Mouse (Mus musculus) heart, postnatal 25 days (tissue): Measurements from ENCODE around the gene Mfsd9. TPM values are rescaled to one million over a fixed set of nuclear protein-coding genes. Genes with fewer than 3 reads are reported as not detected.

Source experiments
- DNase-seq: peaks from one replicate; pipeline ENCODE4 v3.0.0; 2022; ENCODE audit warnings: low spot score
- intact Hi-C: fragments of 180-260 bp; cut with DNase I; formaldehyde crosslinking; loops from one replicate; pipeline ENCODE4 v1.15.1; 2025
- total RNA-seq, 2 experiments: library from RNA; stranded (reverse); gene quantifications; 2 replicates each; pipeline ENCODE4 v1.2.3; 2021

Gene Mfsd9
- total RNA-seq: under 1 TPM; 0.70 to 0.83 TPM

DNA sequence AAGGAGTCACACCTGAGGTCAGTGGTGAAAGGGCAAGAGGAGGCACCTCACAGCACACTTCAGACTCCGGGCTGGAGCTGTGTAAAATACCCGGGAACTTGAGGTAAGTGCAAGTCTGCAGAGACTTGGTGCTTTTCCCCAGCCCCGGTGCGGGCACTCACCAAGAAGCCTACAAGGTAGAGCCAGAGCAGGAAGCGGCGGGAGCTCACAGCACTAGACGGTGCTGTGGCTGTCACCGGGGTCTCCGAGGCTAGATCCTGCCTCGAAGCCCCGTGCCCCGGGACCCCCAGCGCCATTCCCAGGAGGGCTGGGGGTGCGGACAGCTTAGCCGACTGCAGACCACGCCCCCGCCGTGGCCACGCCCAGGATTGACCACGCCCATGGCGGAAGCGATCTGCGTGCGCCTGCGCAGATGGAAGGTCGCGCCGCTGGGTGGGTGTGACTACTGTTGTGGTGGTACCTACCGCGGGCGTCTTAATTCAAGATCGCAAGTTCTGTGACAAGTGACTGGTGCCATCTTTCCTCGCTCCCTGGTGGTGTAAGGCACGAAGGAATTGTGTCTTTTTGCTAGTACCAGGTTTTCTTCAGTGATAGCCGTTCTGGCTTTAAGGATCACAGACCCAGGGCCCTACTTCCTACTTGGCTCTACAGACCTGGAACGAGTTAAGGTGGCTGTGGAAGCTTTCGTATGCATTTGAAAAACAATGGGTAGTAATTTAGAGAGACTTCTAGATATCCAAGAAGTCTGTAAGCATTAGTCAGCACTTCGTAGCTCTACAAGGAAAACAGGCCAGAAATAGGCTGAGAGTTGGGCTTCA is at the start of gene Mfsd9:
Gene Mfsd9, minus strand, starts transcription at position 364 of the 818 bp plus-strand sequence.
- intact Hi-C loops: loop anchor here (10.0 kb wide), 1 partner anchor 1924 kb away; no protein-coding TSS in a partner anchor

DNA sequence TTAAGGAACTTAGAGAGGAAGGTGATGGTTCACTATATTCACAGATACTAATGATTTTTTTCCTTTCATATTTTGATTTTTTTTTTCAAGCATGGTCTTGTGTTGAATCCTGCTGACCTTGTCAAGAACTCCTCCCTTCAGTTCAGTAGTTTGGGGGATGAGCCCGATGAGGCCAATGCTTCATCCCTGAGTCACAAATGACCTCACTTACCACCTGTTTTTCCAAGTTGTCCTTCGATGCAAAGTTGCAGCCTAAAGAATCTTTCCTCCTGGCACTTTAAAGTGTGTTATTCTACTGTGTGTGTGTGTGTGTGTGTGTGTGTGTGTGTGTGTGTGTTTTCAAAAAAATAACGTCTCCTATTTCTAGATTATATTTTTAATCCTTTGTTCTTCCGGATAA is 45.0 kb upstream of the Mfsd9 start:
- intact Hi-C loops: no loop called here

More for the DNA sequence above, at the start of gene Mfsd9:
- DNase-seq: peak; percentile 71

DNA sequence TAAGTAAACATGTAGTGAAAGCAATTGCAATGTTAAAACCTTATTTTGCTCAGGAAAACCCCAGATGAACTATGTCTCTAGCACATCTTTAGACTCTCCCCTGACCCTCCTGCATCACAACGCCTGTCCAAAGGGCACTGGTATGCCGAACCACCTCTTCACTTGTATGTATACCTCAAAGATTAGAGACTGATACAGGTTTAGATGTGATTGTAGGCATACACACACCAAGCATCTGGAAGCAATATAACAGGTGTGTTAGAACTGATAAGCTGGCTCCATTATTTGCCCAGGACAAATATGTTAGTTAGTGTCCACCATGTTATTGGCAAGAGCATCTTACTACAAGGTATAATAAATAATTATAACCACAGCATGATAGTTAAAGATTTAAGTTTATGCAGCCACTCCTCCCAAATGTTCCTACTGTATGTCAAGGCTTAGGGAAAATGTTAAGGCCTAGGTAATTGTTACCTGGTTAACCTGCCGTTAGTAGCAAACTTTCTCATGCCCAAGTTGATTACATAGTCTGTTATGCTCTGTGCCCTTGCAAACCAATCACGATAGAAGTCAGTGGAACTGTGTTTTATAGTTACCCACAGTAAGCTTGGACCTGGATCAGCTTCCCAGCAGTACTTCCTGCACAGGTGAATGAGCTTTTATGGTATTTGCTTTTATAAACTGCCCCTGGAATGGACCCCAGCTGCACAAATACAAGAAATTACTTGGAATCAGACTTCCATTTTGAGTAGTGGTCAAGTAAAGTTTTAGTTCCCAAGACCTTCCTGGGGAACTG is 40.4 kb upstream of the Mfsd9 start:
- intact Hi-C loops: no loop called here
- DNase-seq: no peak

More for the DNA sequence above, 45.0 kb upstream of the Mfsd9 start:
- DNase-seq: no peak

DNA sequence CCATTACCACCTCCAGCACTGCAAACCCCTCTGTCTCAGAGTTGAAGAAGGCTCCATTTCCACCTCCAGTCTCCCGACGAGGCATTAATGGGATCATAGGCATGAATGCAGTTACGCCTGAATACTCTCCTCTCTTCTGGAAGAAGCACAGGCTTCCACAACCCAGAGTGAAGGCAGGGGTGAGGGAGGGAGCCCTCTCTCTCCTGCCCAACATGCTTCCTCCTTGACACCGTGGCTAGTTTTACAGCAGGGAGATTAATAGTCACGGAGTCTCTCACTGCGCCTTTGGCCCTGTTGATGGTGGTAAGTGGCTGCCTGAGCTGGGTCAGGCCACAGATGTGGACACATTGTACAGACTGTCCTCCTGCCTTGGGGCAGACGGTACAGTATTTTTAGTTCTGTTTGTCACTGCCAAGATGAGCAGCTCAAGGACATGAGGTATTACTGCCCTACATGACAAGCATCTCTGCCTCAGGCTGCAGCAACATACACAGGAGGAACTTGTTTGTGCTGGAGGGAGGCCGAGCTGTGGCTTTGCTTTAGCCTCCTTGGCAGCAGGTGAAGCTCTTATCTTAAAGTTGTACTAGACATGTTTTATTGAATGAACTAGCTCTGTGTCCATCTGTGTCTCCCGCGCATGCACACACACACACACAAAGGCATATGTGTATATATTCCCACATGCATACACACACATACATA is 38.9 kb upstream of the Mfsd9 start:
- intact Hi-C loops: no loop called here
- peak; percentile 31 for DNase-seq

DNA sequence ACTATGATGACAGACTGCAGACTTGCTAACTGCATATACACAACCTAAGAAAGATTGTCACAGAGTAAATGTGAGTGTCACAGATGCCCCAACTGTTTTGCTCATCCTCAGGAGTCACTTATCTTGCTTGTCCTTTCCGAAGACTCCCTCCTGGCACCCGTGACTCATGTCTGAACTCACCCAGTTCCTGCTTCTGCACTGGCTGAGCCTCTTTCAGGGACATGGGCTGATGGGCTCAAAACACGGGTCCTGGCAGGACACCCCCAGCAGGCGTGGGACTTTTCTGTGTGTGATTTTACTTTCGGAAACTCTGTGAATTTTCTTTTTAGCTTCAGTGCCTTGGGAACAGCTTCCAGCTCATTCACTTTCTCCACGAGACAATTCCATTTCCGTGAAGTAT is 35.3 kb upstream of the Mfsd9 start:
- intact Hi-C loops: no loop called here

DNA sequence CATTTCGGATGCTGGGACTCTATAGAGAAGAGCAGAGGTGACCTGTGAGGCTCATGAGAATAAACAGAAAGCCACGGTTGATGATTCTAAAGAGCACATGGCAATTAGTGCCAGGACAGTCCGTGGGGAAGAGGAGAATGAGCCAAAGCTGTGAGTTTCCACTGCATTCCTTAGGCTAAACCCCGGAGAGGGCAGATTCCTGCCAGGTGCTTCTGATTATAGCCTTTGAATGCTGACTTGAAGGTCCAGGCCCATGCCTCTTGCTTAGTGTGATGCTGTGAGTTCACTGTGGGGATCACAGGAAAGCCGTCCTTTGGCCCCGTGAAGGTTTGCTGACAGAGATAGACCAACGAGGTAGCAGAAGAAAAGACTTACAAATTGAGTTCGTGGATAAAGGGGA is 34.4 kb upstream of the Mfsd9 start:
- no peak for DNase-seq
- intact Hi-C loops: no loop called here

More for the DNA sequence above, 35.3 kb upstream of the Mfsd9 start:
- DNase-seq: no peak

DNA sequence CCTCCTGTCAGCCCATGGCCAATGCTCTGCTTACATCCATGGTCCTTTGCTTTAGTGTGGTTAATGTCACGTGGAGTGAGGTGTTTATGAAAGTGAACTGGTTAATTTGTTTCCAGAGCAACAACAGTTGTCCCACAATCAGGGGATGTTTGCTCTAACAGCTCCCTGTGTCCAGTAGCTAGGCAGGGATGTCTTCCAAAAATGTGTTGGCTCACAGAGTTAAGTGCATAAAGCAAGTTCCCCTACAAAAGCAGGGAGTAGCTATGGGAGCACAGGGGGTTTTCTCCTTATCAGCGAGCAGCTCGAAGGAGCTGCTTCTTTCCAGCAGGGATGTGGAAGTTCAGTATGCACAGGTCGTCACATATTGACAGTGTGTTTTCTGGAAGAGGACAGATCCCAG is 34.0 kb upstream of the Mfsd9 start:
- DNase-seq: no peak
- intact Hi-C loops: no loop called here

DNA sequence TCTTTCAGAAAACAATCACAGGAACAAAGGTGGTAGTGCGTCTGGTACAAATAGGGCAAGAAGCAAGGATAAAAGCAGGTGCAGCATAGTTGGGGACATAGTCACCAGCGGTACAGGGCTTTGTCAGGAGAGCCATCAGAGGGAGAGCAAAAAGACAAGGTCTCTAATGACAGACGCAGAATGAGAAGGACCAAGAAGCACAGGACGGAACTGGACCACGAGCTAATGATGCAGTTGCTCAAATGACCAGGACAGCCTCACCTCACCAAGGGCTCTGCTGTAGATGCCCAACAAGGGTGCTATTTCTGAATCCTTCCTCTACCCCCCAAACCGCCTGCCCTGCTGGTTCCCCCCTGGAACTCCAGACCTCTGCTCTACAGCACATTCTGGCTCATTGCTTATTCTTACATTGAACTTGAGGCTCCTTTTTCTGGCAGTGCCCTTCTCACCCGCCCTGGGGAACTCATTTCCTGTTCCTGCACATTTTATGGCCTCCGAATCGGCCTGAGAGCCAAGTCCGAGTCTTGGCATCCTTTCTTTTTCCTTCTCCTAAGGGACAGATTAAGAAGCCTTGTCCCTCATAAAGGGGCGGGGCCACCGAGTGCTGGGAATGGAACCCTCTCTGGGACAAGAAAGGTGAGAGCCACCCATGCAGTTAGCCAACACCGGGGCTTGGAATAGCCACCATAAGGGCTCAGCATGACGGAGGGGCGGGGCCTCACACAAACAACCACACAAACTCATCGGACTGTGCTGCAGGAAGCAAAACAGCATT is 24.8 kb upstream of the Mfsd9 start:
- intact Hi-C loops: no loop called here
- DNase-seq: no peak

DNA sequence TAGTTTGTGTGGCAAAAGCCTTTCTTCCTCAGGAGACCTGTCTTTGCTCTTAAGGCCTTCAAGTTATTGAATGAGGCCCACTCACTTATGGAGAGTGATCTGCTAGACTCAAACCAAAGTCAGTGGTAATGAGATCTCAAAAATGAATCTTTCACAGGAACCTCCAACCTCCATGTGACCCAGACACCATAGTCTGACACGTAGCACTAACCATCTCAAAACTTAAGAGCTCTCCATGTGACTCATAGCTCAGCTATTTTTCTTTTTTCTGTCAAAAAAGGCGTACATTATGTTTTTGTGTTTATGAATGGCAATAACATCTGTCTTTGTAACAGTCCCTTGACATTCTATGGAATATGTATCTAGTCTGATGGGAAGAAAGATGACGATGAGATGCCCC is 18.2 kb upstream of the Mfsd9 start:
- no peak for DNase-seq
- intact Hi-C loops: loop anchor here (2.0 kb wide), 1 partner anchor 14 kb away; no protein-coding TSS in a partner anchor

DNA sequence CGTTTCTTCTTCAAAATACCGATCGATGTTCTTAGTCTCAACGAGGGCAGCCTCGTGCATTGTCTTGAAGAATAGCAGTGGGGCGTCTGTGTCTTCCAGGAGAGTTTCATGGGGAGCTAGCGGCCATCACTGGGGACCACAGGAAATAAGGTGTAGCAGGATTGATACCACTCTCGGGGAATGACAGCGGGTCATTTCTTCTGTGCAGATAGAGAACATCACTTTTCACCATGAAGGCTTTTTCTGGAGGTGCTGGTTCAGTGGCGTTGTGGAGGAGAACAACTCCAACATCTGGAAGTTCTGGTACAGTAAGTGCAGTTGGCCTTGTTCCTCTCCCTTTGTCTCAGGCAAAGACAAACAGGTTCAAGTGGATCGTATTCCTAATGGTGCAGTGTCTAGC is 15.4 kb upstream of the Mfsd9 start:
- intact Hi-C loops: no loop called here
- no peak for DNase-seq

DNA sequence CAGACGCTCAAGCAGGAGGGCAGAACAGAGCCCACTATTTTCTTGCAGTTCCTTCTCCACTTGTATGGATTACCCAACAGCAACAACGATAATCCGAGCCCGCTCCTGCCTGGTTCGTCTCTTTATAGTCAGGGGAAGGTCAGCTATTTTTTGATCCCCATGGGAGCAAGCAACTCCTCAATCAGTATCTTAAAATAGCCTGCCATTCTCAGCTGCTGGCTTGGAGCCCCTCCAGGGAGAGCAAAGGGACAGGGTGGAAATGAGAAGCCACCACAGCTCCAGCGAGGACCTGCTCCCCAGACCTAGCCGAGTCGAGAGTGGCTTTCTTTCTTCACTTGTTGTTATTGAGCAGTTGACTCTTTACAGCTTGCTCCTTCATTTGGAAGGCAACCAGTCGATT is 14.9 kb upstream of the Mfsd9 start, which contains the start of gene Tmem182:
Gene Tmem182, plus strand, starts transcription at position 251 of the 400 bp plus-strand sequence.
- intact Hi-C loops: no loop called here

DNA sequence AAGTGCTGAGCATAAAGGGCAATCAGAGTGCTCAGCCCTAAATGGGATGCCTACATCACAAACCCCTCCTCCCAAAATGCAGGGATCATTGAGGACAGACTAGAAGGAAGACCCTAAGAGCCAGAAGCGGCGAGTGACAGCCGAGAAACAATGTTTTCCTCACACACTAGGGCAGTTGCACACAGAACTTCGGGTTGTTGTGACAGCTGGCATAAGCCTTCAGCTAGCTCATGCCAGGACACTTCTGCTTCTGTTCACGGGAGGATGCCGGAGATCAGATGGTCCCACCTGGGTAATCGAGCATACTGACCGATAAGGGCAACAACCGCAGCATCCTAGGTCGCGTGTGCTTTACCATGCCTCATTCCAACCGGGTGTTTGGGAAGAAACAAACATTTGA is 13.6 kb upstream of the Mfsd9 start:
- intact Hi-C loops: no loop called here
- no peak for DNase-seq

More for the DNA sequence above, 14.9 kb upstream of the Mfsd9 start, which contains the start of gene Tmem182:
- peak; percentile 43 for DNase-seq

DNA sequence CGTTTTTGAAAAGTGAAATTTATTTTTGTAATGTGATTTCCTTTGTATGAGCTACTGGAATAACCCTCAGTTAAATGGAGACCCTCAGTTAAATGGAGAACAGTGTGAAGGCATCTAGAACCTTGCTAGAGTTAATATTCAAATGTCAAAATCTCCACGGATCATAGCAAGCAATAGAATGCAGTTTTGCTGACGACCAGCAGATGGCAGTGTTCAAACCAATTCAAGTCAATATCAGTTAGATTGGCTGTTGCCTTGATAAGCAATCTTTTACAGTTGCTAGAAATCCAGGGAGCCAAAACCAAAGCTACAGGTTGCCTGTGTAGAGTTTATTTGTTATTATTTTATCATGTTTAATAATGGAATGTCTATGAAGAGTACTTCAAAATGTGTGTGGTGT is 12.3 kb upstream of the Mfsd9 start:
- intact Hi-C loops: loop anchor here (1.0 kb wide), 1 partner anchor 42 kb away; no protein-coding TSS in a partner anchor
- DNase-seq: no peak

DNA sequence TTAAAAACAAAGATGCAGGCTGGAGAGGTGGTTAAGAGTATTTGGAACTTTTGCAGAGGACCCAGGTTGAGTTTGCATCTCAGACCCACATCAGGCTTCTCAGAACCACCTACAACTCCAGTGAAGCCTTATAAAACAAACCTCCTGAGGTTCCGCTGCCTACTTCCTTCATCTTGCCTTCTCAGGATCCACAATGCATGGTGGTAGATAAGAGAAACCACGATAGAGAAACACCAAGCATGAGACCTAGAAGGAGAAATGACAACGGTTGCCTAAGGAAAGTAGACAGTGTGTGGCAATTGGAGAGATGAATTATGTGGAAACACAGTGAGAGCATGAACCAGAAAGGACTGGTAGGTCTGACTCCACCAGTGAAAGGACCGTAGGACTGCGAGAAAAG is 10.4 kb upstream of the Mfsd9 start:
- intact Hi-C loops: no loop called here
- DNase-seq: no peak

DNA sequence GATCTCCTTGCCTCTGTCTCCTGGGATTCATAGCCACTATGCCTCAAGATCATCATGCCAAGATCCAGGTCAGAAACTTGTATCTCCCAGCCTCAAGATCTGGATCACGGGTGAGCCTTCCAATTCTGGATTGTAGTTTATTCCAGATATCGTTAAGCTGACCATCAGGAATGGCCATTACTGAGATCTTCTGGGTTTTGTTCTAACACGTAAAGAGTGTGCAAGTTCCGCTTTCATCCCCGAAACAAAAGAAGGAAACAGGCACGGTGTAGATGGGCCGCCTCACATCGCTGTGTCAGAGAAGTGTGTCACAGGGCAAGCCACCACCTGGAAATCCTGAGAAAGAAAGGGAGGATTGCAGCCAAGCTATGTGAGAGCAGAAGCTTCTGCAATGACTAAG is 8.6 kb upstream of the Mfsd9 start:
- intact Hi-C loops: loop anchor here (10.0 kb wide), 1 partner anchor 1916 kb away; no protein-coding TSS in a partner anchor
- DNase-seq: no peak

DNA sequence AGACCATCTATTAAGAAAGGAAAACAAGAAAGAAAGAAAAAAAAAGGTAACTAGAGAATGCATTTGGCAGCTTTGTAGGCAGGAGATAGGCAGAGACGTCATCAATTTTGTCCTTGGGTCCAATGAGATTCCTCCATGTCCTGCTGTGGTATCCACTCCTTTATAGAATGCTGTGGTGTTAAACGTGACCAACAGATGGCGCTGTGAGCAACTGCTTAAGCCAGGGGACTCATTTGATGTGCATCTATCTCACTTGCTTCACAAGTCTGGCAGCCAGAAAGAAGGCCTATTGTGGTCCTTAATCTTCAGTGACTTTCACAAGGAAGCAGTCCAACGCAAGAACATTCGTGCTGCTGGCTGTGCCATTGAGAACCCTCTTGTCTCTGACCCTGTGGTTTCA is 6.9 kb upstream of the Mfsd9 start:
- DNase-seq: no peak
- intact Hi-C loops: loop anchor here (10.0 kb wide), 1 partner anchor 1917 kb away; no protein-coding TSS in a partner anchor

DNA sequence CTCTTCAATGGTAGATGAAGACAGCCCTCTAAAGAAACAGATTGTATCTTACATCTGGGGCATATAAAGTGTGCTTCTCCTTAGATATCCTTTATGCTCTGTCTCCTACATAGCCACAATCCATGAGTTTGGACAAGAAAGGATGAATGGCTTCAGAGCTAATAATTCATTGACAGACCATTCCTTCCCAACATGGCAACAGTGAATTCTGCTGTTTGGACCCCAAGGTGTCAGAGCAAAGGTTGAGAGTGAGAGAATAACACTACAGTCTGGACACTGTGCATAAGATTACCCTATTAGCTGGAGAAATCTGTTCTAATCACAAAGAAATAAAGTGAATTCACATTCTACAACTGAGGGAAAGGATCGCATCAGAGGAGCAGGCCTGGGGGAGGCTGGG is 5.0 kb upstream of the Mfsd9 start:
- intact Hi-C loops: loop anchor here (10.0 kb wide), 1 partner anchor 1919 kb away; no protein-coding TSS in a partner anchor
- no peak for DNase-seq

DNA sequence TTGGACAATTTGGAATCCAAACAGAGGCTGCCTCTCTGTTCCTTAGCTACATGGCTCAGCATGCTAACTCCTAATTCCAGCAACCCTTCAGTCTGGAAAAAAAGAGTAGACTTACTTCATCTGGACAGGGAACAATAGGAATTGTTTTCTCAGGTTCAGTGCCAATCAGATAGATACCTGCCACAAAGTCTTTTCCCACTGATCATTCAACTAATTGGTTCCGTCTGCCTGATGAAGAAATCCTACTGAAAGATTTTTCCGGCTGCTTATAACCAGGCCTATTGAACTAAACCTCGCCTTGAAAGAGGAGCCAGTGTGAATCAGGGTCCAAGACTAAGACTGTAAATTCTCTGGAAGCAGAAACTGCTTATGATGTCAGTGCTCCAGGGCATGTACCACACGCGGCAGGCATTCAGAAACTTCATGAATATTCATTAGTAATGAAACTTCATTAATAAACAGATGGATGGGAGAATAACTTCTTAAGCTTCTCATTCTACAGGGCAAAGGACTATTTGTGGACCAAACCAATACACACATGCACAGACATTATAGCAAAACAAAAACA is 737 bp downstream of the Mfsd9 start:
- intact Hi-C loops: loop anchor here (10.0 kb wide), 1 partner anchor 1925 kb away; no protein-coding TSS in a partner anchor

DNA sequence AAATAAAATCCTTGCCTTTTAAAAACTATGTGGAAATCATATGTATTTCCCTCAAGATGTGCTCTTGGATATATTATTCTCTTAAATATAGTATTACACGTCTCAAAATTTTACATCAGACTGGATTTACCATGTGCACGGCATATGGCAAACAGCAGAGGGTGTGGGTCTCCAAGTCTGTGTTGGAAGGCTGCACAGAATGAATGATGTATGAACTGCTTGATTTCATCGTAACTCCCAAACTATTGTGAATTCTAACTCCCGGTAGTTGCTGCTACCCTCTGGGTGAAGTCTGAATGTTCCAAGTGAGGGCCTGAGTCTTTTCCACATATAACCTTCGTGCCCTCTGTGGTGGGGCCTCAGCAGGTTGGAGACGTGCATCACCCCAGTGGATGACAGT is 1.5 kb downstream of the Mfsd9 start:
- intact Hi-C loops: no loop called here

More for the DNA sequence above, 737 bp downstream of the Mfsd9 start:
- no peak for DNase-seq

More for the DNA sequence above, 1.5 kb downstream of the Mfsd9 start:
- no peak for DNase-seq
